Mouse (Mus musculus) kidney, embryonic 14.5 days (tissue): ENCODE data around the gene Rlim. TPM values are rescaled to one million over a fixed set of nuclear protein-coding genes. Genes with fewer than 3 reads are reported as not detected.
A peak's percentile ranks its signal among the peaks of the same experiment; 100 is the strongest.

ENCODE experiments used
- ATAC-seq: fragments of 200-750 bp; cut with Nextera tagmentation; 2 replicates; pipeline ENCODE4 v1.8.0; 2017; ENCODE audit warnings: moderate number of reproducible peaks, mild to moderate bottlenecking, moderate TSS enrichment, moderate library complexity; ENCODE audit not compliant: low FRiP score, low TSS enrichment
- H3K27ac ChIP-seq: fragments of 300-500 bp; sonication (generic); 2 replicates; pipeline ENCODE4 v1.5.1; 2014; ENCODE audit warnings: low read depth, mild to moderate bottlenecking, low read length, moderate library complexity, mixed read lengths
- H3K27me3 ChIP-seq: fragments of 300-500 bp; sonication (generic); 2 replicates; pipeline ENCODE4 v1.6.1; 2014; ENCODE audit warnings: mild to moderate bottlenecking, low read length; ENCODE audit not compliant: control insufficient read depth, insufficient read depth
- H3K36me3 ChIP-seq: fragments of 300-500 bp; sonication (generic); 2 replicates; pipeline ENCODE4 v1.6.1; 2014; ENCODE audit warnings: low read length, mixed read lengths; ENCODE audit not compliant: control insufficient read depth, insufficient read depth
- H3K4me1 ChIP-seq: fragments of 300-500 bp; sonication (generic); 2 replicates; pipeline ENCODE4 v1.6.1; 2014; ENCODE audit warnings: low read length, mixed read lengths; ENCODE audit not compliant: control insufficient read depth, insufficient read depth
- H3K4me2 ChIP-seq: fragments of 300-500 bp; sonication (generic); replicated peaks from 2 replicates; pipeline ENCODE4 v1.6.1; 2014; ENCODE audit warnings: low read depth, mild to moderate bottlenecking, low read length
- H3K4me3 ChIP-seq: fragments of 300-500 bp; sonication (generic); 2 replicates; pipeline ENCODE4 v1.5.1; 2014; ENCODE audit warnings: mild to moderate bottlenecking, low read length
- H3K9ac ChIP-seq: fragments of 300-500 bp; sonication (generic); 2 replicates; pipeline ENCODE4 v1.6.1; 2014; ENCODE audit warnings: low read depth, mild to moderate bottlenecking, low read length, moderate library complexity
- H3K9me3 ChIP-seq: fragments of 300-500 bp; sonication (generic); 2 replicates; pipeline ENCODE4 v1.6.1; 2016; ENCODE audit warnings: low read length; ENCODE audit not compliant: control insufficient read depth
- WGBS: fragments of 180-500 bp; shearing (Covaris S2); extraction: QIAGEN DNeasy Blood & Tissue Kit; methylation state at CpG from one replicate; pipeline ENCODE4 v1.1.7; 2014; 5-methylcytosine and 5-hydroxymethylcytosine counted together
- polyA plus RNA-seq: library from polyadenylated mRNA; unstranded; fragments of >200 nt; fragmentation: Nextera tagmentation; extraction: Ambion mirVana; gene quantifications from 2 replicates; pipeline ENCODE4 v1.2.1, GENCODE M21; 2014

The Rlim gene
- polyA plus RNA-seq: 21.5 and 44.6 TPM in 2 replicates

DNA sequence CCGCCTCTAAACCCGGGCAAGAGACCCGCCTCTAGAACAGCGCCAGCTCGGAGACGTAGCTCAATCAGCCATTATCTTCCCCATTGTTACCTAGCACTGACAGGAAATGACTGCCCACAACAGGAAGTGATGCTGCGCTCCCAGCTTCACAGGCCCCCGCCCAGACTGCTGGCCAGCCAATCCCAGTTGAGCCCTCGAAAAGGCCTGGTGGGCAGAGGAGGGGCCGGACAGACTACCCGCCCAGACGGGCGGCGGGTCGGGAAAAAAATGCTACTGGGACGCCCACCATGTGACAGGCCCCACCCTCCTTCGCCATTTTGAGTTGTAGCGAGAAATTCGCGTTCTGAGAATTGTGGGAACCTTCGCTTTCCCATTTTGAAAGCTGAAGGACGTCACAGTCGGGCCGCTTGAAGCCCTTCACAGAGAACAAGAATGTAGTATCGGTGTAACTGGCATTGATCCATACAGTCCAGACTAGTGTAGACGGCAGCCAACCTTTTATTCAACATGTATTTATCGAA is at the start of gene Rlim:
Gene Rlim (minus strand): TSS at position 116 of the 521 bp plus-strand sequence.
- Histone ChIP-seq H3K4me3 (peak within 1 kb of the TSS; percentile 72), H3K27me3 (no peaks in the 10 kb centered on the region), H3K9me3 (no peaks in the 10 kb centered on the region), H3K4me2 (peak within 1 kb of the TSS; percentile 43), H3K4me1 (no peaks in the 10 kb centered on the region), H3K27ac (peak within 1 kb of the TSS; percentile 86), H3K36me3 (peaks cover 3% of the 10 kb centered on the region; the same call in 1 of the 2 replicates), H3K9ac (peak within 1 kb of the TSS; percentile 86)
- ATAC-seq: peak; percentile 100
- WGBS: 27% methylated on average over 27 of the region's 27 CpGs

DNA sequence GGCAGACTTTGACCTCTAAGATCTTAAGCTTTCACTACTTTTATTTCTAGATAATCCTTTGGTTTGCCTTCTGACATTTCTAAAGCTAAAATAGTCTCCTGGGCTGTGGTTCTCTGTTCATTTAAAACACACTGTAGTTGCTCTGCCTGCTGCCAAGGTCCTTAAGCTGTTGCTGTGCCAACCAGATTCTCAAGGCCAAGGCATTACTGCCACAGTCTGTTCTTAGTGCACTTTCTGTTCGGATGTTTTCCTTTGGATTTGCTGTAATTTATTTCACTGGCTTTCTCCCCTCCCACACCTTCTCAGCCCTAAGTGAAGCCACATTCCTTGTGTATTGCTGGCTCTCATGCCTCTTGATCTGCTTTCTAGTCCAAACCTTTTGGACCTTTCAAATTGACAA is 36.1 kb upstream of the Rlim start:
- no peak overlapping the region for H3K9ac ChIP-seq
- no peak overlapping the region for H3K4me3 ChIP-seq
- no peak overlapping the region for H3K4me2 ChIP-seq
- H3K36me3 ChIP-seq: no peaks in the 10 kb centered on the region
- WGBS: 48% methylated on average over 1 of the region's 1 CpGs
- no peaks in the 10 kb centered on the region for H3K4me1 ChIP-seq
- no peak for ATAC-seq
- no peak overlapping the region for H3K27ac ChIP-seq
- no peaks in the 10 kb centered on the region for H3K9me3 ChIP-seq
- H3K27me3 ChIP-seq: no peaks in the 10 kb centered on the region

DNA sequence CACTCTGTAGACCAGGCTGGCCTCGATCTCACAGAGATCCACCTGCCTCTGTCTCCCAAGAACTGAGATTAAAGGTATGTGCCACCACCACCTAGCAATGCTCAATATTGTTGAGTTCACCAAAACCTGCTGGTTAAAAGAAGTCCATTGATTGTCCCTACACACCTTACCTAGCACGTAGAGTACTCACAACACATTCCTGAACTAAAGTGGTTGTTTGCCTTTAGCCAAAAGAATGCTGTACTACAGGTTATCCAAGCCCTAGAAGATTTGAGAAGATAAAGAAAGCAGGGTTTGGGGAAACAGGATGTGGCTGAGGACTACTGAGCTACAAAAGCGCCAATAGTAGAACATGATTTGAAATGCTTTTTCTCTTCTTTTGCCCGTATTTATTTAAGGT is 34.0 kb upstream of the Rlim start:
- 86% methylated on average over 4 of the region's 4 CpGs for WGBS
- no peak overlapping the region for H3K4me2 ChIP-seq
- no peaks in the 10 kb centered on the region for H3K4me1 ChIP-seq
- no peaks in the 10 kb centered on the region for H3K36me3 ChIP-seq
- no peaks in the 10 kb centered on the region for H3K27me3 ChIP-seq
- ATAC-seq: no peak
- no peak overlapping the region for H3K4me3 ChIP-seq
- no peaks in the 10 kb centered on the region for H3K9me3 ChIP-seq
- H3K9ac ChIP-seq: no peak overlapping the region
- no peak overlapping the region for H3K27ac ChIP-seq

DNA sequence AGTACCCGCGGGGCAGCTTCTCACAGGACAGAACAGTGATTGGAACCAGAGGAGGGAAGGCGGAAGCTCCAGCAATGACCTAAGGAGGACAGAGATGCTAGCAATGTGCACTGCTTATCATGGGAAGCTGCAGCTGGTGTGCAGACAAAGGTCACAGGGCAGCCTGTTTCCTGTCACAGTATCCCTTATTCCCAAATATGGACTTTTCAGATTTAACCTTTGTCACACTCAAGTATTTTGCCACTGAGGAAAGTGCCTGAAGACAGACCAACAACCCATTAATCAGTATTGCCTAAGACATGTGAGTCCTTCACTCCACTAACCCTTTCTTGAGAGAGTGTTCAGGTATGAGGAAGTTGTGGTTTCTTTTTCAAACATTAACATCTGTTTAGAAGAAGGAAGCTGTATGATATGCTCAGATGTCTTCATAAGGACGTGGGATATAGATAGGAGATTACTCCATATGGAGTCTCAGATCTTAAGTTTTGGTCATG is 32.3 kb upstream of the Rlim start:
- ATAC-seq: no peak
- Histone ChIP-seq H3K9me3 (no peaks in the 10 kb centered on the region), H3K27ac (no peak overlapping the region)

DNA sequence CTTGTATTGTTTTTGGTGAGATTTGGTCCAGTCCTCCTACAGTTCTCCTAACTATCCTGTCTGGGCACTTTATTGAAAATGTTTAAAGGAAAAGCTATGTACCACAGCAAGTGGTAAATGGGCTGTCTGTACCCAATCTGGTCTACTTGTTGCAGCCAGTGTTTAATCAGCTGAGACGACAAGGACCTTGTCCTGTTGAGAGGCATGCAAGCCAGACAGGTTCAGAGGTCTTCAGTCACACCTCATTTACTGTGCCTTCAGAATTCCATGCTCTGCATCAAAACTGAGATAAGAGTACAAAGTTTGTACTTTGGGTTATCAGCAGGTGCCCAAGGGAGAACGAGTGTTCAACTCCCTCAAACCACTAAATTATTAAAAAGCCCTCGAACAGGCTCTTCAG is 13.7 kb upstream of the Rlim start:
- ATAC-seq: no peak
- no peak overlapping the region for H3K9ac ChIP-seq
- H3K4me2 ChIP-seq: no peak overlapping the region
- no peak overlapping the region for H3K27ac ChIP-seq
- H3K4me1 ChIP-seq: no peaks in the 10 kb centered on the region
- H3K4me3 ChIP-seq: no peak overlapping the region
- no peaks in the 10 kb centered on the region for H3K27me3 ChIP-seq
- H3K36me3 ChIP-seq: no peaks in the 10 kb centered on the region
- 53% methylated on average over 3 of the region's 3 CpGs for WGBS
- no peaks in the 10 kb centered on the region for H3K9me3 ChIP-seq

More for the DNA sequence above, 32.3 kb upstream of the Rlim start:
- Histone ChIP-seq H3K9ac (no peak overlapping the region), H3K4me2 (no peak overlapping the region), H3K4me3 (no peak overlapping the region), H3K36me3 (no peaks in the 10 kb centered on the region), H3K27me3 (no peaks in the 10 kb centered on the region), H3K4me1 (no peaks in the 10 kb centered on the region)
- 64% methylated on average over 4 of the region's 4 CpGs for WGBS

DNA sequence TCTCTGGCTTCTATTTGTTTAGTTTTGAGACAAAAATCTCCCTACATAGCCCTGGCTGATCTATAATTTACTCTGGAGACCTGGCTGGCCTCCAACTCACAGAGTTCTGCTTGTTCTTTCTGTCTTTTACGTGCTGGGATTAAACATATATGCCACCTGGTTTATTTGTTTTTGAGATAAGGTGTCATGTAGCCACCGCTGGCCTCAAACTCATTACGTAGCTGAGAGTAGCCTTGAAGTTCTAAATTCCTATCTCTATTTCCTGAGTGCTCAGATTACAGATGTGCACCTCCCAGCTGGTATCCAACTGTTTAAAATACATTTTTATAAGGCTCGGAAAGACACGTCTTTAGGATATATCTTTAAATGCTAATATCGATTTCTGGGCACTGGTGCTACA is 12.8 kb upstream of the Rlim start:
- no peak for ATAC-seq

DNA sequence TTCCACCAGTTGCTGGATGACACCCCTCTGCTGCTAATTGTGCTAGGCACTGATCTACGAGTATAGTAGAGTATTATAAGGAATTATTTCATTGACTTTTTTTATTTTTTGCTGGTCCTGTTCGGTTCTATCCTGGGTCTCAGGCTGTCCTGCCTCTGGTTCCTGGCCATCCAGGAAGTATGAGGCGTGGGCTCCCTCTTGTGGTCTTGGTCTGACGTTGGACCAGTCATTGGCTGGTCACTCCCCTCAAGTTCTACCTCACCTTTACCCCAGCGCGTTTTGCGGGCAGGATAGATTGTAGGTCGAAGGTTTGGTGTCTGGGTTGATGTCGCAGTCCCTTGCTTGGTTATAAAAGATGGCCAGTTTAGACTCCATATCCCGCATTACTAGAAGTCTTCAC is 10.6 kb upstream of the Rlim start:
- Histone ChIP-seq H3K36me3 (no peaks in the 10 kb centered on the region), H3K4me3 (no peak overlapping the region), H3K27ac (no peak overlapping the region), H3K4me2 (no peak overlapping the region), H3K4me1 (no peaks in the 10 kb centered on the region), H3K9me3 (no peaks in the 10 kb centered on the region), H3K9ac (no peak overlapping the region), H3K27me3 (no peaks in the 10 kb centered on the region)
- 37% methylated on average over 10 of the region's 10 CpGs for WGBS
- ATAC-seq: no peak

More for the DNA sequence above, 12.8 kb upstream of the Rlim start:
- Histone ChIP-seq H3K4me3 (no peak overlapping the region), H3K27ac (no peak overlapping the region), H3K4me1 (no peaks in the 10 kb centered on the region), H3K27me3 (no peaks in the 10 kb centered on the region), H3K9me3 (no peaks in the 10 kb centered on the region), H3K36me3 (no peaks in the 10 kb centered on the region), H3K9ac (no peak overlapping the region), H3K4me2 (no peak overlapping the region)
- 59% methylated on average over 6 of the region's 6 CpGs for WGBS

DNA sequence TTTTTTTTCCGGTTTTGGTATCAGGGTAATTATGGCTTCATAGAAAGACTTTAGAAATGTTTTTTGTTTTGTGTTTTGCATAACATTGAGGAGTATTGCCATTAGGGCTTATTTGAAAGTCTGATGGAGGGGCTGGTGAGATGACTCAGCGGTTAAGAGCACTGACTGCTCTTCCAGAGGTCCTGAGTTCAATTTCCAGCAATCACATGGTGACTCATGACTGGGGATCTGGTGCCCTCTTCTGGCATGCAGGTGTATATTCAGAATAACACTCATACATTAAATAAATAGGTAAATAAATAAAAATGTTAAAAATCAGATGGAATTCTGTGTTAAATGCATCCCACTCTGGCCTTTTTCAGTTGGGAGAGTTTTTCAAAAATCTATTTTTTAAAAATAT is 9.3 kb upstream of the Rlim start:
- Histone ChIP-seq H3K9me3 (no peaks in the 10 kb centered on the region), H3K36me3 (no peaks in the 10 kb centered on the region), H3K9ac (no peak overlapping the region), H3K27ac (no peak overlapping the region), H3K4me3 (no peak overlapping the region), H3K4me1 (no peaks in the 10 kb centered on the region), H3K27me3 (no peaks in the 10 kb centered on the region), H3K4me2 (no peak overlapping the region)
- no peak for ATAC-seq
- 66% methylated on average over 2 of the region's 2 CpGs for WGBS

DNA sequence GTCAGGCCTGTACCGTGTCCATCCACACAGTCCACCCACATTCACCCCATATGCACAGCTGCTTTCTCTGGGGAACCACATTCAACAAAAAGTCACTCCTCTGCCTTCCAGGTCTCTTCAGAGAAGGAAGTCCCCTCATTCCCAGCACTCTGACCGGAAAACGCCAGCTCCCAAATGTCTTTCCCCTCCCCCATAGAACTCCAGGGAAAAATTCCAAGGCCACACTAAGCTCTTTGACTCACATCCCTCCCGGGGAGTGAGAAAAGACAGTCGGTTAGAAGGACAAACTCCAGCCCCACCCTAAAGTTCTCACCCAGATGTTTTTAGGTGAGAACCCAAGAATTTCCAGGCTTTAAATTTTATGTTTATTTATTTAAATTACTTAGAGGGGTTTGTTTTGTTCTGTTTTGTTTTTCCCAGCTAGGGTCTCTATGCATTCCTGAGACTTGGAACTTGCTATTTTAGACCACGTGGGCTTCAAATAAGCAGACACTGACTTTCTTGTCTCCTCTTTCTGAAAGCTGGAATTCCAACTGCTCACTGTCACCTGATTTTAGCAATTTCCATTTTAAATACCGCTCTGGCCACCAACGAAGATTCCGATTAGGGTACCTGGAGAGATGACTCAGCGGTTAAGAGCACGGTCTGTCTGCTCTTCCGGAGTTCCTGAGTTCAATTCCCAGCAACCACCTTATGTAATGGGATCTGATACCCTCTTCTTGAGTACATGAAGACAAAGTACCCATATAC is 6.3 kb upstream of the Rlim start:
- no peak for ATAC-seq
- H3K27ac ChIP-seq: no peak overlapping the region
- H3K4me1 ChIP-seq: no peaks in the 10 kb centered on the region
- no peak overlapping the region for H3K4me3 ChIP-seq
- WGBS: 43% methylated on average over 12 of the region's 12 CpGs
- no peak overlapping the region for H3K9ac ChIP-seq
- H3K9me3 ChIP-seq: no peaks in the 10 kb centered on the region
- H3K4me2 ChIP-seq: no peak overlapping the region
- no peaks in the 10 kb centered on the region for H3K36me3 ChIP-seq
- no peaks in the 10 kb centered on the region for H3K27me3 ChIP-seq
